Mouse (Mus musculus): ENCODE measurements around the gene Wwc2.

Gene Wwc2

DNA sequence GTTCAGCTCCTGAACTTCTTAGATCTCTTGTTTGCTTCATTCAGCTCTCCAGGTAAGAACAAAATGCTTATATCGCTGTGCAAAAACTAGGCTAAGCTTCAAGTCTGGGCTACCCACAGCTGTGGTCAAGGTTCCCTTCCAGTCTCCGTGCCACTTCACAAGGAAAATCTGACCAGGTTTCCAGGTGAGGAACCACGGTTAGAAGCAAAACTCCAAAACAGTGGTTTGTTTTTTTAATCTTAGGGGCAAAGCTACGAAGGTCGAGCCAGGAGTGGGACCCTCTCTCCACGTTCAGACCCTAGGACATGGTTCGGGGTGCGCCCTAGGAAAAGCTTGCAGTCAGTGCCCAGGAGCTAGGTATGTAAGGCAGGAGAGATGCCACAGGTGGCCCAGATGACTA is 1.5 kb downstream of the Wwc2 start:
- DNase-seq: no peak

GRCm38 (mm10) chr8:47988111-47988510 is 2.6 kb downstream of the Wwc2 start:
- no peak for DNase-seq

DNA sequence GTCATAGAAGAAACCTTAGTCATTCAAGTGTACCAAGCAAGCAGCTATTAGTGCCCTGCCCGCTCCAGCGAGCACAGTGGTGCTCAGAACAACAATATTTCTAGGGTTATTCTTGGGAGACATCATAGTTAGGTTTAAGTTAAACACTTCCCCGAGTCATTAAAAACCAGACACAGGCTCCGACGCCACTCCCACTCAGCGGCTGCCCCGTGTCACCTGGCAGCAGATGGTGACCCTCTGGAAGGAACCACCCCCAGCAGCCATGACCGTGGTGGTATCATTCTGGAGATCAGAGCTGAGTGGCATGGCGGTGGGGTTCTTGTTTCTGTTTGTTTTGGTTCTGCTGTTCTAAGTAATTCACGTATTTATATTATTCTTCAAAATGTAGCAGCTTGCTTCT is 5.1 kb downstream of the Wwc2 start:
- DNase-seq: no peak

GRCm38 (mm10) chr8:47985243-47985642 is 5.5 kb downstream of the Wwc2 start:
- DNase-seq: no peak

DNA sequence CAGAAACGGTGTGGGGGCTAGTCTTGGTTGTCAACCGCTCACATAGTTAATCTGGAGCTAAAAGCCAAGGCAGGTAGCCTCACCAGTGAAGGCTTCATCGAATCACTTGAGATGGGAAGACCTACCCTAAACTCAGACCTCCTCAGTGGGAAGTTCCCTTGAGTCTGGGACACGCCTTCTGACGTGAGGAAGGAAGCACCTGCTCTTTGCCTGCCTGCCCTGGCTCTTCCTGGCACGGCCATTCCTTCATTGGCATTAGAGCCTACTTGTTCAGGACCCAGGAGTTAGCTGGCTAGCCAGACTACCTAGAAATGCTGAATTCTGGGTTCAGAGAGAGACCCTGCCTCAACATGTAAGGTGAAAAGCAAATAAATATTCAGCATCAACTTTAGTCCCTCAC is 9.6 kb downstream of the Wwc2 start:
- DNase-seq: no peak

DNA sequence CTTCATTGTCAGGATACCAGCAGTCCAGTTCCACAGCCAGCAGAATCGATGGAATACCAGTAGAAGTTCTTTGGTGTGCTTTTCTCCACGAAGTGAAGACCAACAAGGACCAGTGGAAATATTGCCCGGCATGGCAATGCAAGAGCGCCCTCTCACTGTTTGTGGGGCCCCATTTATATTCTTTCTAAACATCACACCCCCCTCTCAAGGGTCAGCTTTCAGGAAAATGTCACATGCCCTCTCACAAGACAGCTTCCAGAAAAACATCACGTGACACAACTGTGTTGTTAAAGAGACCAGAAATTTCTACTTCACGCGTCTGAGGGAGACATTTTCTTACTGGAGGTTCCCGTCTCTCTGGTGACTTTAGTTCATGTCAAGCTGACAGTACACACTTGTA is 10.8 kb downstream of the Wwc2 start:
- DNase-seq: no peak

GRCm38 (mm10) chr8:47978755-47979154 is 12.0 kb downstream of the Wwc2 start:
- peak; percentile 36 for DNase-seq

- no peak for DNase-seq
Measured at GRCm38 (mm10) chr8:47974963-47975314, 15.8 kb downstream of the Wwc2 start.

DNA sequence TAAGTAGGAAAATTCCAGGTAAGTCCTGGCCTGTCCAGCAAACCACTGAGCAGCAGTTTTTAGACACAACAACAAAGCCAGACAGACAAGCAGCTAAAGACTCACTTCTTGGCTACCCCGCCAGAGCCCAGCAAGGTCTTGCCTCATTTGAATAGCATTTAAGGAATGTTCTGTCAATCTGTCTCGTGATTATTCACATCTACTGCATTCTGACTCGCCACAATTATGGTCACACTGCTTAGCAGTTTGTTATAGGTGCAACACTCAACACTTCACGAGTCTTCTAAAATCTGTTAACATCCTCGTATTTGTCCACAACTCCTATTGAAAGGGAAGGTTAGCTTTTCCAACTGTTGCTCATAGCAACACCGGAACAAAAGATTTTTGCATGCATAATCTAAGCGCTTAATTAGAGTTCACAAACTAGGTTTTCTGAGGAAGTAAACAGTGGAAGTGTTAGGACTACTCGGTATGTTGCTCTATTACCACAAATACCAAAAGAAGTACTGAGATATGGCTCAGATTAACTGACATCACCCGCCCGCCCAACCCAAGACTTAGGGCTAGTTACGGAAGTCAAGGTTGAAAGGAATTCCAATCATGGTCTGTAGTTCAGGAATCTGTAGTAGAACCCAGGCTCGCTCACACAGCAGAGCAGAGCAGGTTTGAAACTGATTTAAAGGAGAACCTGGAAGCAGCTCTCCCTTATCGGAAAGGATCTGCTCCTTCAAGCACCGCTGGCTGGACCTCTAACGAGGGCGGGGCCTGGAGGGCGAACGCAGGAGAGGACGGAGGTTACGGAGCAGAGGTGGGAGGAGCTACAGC is 16.4 kb downstream of the Wwc2 start:
- DNase-seq: no peak

DNA sequence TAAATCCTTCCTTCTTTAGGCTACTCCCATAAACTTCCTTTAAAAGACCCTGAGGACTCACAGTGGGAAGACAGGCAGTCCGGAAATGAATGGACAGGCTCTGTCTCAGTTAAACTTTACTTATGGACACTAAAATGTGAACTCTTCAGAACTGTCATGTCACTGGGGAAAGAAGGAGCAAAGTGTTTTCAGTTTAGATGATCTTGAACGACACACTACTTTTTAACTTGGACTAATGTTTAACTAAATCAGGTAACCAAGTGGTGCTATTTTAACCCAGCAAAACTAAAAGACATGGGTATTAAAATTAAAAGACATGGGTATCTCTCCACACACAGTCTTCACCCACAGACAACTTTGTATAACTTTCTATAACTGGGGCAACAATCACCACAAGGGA is 19.6 kb downstream of the Wwc2 start:
- no peak for DNase-seq

- DNase-seq: no peak
Measured at GRCm38 (mm10) chr8:47970576-47970975, 20.1 kb downstream of the Wwc2 start.

DNA sequence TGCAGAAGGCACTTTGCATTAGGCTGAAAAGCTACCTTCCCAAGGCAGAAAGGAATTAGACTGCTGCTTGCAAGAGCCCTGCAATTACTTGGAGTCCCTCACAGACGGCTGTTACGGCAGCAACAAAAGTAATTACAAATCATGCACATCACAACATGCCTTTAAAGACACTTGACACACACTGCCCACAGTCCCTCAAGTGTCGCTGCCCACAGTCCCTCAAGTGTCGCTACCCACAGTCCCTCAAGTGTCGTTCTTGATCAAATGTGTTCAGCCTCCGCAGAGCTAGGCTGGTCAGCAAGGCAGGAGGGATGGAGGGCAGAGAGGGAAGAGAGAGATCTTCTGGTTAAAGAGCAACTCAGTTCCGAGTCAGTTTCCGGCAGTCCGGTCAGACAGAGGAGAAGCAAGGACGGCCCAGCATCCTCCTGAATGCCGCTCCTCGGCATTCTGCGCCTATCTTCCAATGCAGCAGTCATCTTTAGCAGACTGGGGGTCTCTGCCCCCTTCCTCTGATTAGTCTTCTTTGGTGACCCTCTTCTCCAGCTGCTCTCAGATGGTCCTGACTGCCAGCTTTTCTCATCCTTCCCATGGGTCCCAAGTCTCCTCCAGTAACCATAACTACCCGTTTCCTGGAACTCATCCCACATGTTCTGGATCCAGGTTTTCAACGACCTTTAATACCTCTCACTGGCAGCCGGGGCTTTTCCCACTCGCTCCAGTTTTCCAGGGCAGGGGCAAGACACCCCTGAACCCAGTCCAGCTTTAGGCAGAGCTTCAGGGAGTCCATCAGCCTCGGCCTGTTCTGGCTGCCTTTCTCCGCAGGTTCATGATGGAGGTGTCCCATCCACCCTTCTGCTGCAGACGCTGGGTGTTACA is 23.4 kb downstream of the Wwc2 start:
- no peak for DNase-seq

DNA sequence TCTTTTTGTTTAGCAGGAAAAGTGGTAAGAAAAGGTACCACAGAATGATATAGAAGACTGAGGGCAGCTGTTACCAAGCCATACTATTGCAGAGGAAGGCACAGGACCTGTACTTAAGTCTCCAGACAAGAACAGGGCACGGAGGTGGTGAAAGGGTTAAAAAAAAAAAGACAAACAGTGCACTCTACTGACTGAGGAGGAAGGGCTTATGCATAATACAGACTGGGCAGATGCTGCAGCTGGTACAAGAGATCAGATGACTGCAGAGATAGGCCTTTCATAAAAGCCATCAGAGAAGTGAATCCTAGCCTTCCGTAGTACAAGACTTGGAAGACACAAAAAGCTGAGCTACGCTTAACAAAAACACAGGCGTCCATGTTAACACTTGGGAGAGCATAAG is 28.2 kb downstream of the Wwc2 start:
- DNase-seq: no peak

- DNase-seq: no peak
Measured at GRCm38 (mm10) chr8:47962005-47962404, 28.7 kb downstream of the Wwc2 start.

GRCm38 (mm10) chr8:47957560-47957959 is 33.2 kb downstream of the Wwc2 start:
- DNase-seq: no peak

DNA sequence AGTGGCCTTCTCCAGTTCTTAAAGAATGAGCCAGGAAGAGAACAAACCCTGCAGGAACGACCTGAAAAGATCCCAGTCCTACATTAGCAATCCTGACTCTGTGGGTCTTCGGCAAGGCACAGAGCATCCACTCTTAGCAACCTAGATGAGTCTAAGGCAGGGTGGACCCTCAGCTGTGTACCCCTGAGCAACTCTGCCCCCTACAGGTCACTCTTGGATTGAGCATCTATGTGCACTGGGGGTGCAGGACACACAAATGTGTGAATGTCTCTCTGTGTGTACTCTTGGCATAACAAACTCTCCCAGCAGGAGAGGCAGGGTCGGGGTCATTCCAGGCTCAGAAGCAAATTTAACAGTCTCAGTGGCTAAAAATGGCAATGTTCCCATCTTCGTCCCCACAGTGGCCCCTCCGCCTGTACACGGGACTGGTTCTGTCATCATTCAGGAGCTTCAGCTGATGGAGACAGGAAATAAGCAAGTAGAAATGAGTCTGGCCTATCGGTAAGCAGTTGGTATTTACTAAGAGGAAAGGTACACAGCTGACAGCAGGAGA is 39.3 kb downstream of the Wwc2 start:
- peak; percentile 31 for DNase-seq

GRCm38 (mm10) chr8:47948836-47949235 is 41.9 kb downstream of the Wwc2 start:
- DNase-seq: no peak

DNA sequence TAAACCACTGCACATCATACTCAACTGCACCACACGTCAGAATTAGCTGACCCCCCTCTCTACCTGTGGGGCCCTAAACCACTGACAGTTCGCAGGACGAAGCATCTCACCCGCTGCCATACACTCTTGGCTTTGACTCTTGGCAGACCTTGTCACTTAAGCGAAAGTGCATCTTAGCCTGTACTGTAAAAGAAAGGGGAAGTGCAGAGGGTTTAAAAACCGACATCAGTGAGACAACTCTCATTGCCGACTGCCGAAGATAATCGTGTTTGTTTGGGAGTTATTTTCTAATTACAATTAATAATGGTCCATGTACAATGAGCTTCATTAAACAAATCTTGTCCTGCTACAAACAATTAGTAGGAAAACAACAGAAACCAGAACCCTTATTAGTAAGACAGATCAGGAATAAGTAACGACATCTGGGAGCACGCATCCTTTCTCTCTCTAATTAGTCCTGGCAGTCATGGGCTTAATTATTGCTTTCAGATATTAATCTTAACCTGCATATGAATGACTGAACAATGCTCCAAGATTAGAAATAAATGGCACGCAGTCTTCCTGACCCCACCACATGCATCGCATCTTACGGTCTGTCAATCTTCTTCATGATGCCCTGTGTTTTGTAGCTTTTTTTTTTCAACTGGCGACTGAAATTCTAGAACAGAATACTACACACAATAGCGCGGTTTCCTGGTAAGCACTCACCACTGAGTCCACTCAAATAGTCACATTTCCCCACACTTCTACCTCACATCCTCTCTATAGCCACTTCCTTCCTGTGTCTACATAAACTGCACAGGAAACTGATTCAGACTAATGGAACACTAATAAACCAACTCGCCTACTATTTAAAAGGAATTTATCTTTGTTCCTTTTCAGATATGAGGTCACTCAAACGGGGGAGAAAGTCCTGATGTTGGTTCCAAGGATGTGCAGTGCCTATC is 42.8 kb downstream of the Wwc2 start:
- DNase-seq: no peak

- DNase-seq: peak; percentile 41
Measured at GRCm38 (mm10) chr8:47943049-47943448, 47.7 kb downstream of the Wwc2 start.

GRCm38 (mm10) chr8:47941028-47941427 is 49.7 kb downstream of the Wwc2 start:
- no peak for DNase-seq

DNA sequence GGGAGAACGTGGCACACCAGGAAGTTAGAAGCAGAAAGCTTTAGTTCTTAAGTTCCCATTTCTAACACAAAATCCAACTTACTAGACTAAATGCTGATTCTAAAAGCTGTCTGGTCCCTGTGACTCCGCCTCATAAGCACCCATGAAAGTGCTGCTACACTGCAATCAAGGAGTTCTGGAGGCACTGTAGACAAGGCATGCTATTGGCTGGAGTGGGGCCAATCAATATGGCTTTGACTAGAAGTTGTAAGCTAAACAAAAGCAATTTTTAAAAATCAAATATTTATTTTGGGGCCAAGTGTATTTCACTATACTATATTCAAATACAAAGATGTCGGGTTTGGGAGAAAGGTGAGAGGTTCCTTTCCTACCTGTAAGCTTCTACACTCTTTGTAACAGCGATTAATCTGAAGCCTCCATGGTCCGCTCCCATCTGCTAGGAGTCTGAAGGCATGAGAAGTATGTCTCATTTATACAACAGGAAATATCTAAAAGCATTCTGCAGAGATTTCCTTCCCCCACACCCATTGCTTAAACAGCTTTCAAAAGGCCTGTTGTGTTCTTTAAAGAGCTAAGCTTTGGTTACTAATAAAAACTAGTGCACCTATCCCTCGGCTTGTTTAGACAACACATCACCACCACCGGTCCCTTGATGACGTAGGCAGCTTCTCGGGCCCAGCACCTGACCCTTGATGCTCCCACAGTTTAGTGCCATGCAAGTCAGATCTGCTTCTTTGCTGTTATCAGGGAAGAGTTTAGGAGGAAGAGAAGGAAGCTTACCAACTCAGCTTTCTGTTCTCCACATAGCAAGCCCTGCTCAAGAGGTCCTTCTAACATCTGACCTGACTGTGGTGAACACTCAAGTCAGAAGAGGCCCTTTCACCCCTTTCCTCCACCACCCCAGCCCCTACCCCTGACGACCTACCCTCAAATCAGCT is 50.5 kb downstream of the Wwc2 start:
- no peak for DNase-seq

- no peak for DNase-seq
Measured at GRCm38 (mm10) chr8:47939217-47939616, 51.5 kb downstream of the Wwc2 start.
